Mouse (Mus musculus) G1E (cell line): Measurements from ENCODE around the gene Gulp1.

Experiments
- CTCF ChIP-seq: IDR thresholded peaks from 2 replicates; pipeline ENCODE4 v1.5.1; 2012; ENCODE audit warnings: low read depth, low read length, inconsistent platforms, mixed read lengths
- GATA1 ChIP-seq: IDR thresholded peaks from 2 replicates; pipeline ENCODE4 v1.6.1; 2012; ENCODE audit warnings: borderline replicate concordance, low read length, inconsistent platforms, mixed read lengths
- GATA2 ChIP-seq: IDR thresholded peaks from 2 replicates; pipeline ENCODE4 v1.6.1; 2012; ENCODE audit warnings: low read depth, low read length, inconsistent platforms, borderline replicate concordance
- TAL1 ChIP-seq: conservative IDR thresholded peaks from 2 replicates; pipeline ENCODE4 v1.6.1; 2012; ENCODE audit warnings: low read depth, low read length, inconsistent platforms, mixed read lengths

DNA sequence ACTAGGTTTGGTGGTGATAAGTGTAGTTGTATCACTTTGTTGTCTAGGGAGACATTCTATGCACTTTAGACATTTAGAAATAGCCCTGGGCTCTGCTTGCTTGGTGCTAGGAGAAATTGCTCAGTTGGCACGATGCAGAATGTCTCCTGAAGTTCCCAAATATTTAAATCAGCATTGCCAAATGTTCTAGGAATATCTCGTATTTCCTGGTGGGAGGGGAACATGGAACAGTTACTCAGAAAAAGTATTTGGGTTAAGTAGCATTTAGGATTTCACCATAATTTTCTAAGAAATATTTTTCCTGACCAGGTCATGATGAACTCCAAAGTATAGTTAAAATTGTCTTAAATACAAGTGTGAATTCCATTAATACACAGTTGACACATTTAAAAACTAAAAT, 25.3 kb downstream of the Gulp1 start:
- no peak for TF ChIP-seq CTCF
- TF ChIP-seq GATA2, result no peak
- no peak for TF ChIP-seq TAL1
- no peak for TF ChIP-seq GATA1
